Mouse (Mus musculus): ENCODE data around the gene Btn2a2.

- TF ChIP-seq CTCF (conservative IDR thresholded peaks at IDR 0.05; ENCODE audit: insufficient read depth, insufficient read length, low read depth, low read length), result no peak
- no peak for TF ChIP-seq POLR2A (IDR thresholded peaks at IDR 0.05; ENCODE audit: low read depth, low read length)
Observed at GRCm38 (mm10) chr13:23444451-23444850, 44.2 kb downstream of the Btn2a2 start.
